Mouse (Mus musculus): ENCODE measurements around the gene Iqcf3.

DNA sequence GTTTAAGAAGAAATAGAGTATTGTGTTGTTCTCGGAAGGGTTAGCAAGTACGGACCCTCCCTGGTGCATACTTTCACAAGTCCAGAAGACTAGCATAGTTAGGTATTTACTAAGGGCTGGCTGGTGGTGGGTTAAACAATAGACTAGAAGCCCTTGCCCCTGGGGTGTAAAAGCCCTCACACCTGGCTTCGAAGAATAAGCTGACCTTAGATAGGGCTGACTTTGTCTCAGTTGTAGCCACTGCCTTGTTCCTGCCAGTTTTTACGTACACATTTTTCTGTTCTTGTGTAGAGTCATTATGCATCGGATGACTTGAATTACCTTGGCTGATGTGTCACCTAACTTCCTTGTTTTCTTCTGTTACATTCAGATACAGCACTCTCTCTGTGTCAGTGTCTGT lies 11.9 kb upstream of the Iqcf3 start:
- TF ChIP-seq TAL1 (IDR thresholded peaks at IDR 0.05; ENCODE audit: low read length) (no peak), GATA1 (IDR thresholded peaks at IDR 0.05; ENCODE audit: low read length) (no peak)
